Mouse (Mus musculus) heart, embryonic 15.5 days (tissue): ENCODE results near the gene Setd4. TPM values are rescaled to one million over a fixed set of nuclear protein-coding genes. Genes with fewer than 3 reads are reported as not detected.

ENCODE experiments used
- ATAC-seq: fragments of 200-750 bp; cut with Nextera tagmentation; replicated peaks from 2 replicates; pipeline ENCODE4 v1.8.0; 2017; ENCODE audit warnings: low read depth, moderate TSS enrichment; ENCODE audit not compliant: insufficient number of reproducible peaks, insufficient read depth, low FRiP score
- H3K27ac ChIP-seq: fragments of 300-500 bp; sonication (generic); 2 replicates; pipeline ENCODE4 v1.5.1; 2015; ENCODE audit warnings: mild to moderate bottlenecking, inconsistent platforms
- H3K27me3 ChIP-seq: fragments of 300-500 bp; sonication (generic); 2 replicates; pipeline ENCODE4 v1.6.1; 2015; ENCODE audit warnings: inconsistent platforms
- H3K36me3 ChIP-seq: fragments of 300-500 bp; sonication (generic); 2 replicates; pipeline ENCODE4 v1.6.1; 2015; ENCODE audit warnings: mild to moderate bottlenecking, inconsistent platforms
- H3K4me1 ChIP-seq: fragments of 300-500 bp; sonication (generic); replicated peaks from 2 replicates; pipeline ENCODE4 v1.6.1; 2015; ENCODE audit warnings: inconsistent platforms
- H3K4me2 ChIP-seq: fragments of 300-500 bp; sonication (generic); 2 replicates; pipeline ENCODE4 v1.6.1; 2015; ENCODE audit warnings: inconsistent platforms, mild to moderate bottlenecking, moderate library complexity
- H3K4me3 ChIP-seq: fragments of 300-500 bp; sonication (generic); 2 replicates; pipeline ENCODE4 v1.5.1; 2015; ENCODE audit warnings: mild to moderate bottlenecking, inconsistent platforms
- H3K9ac ChIP-seq: fragments of 300-500 bp; sonication (generic); 2 replicates; pipeline ENCODE4 v1.6.1; 2015; ENCODE audit warnings: mild to moderate bottlenecking, inconsistent platforms
- H3K9me3 ChIP-seq: fragments of 300-500 bp; sonication (generic); replicated peaks from 2 replicates; pipeline ENCODE4 v1.6.1; 2016; ENCODE audit warnings: inconsistent platforms
- WGBS: fragments of 180-500 bp; shearing (Covaris S2); methylation state at CpG from one replicate; pipeline ENCODE4 v1.1.7; 2015; ENCODE audit warnings: mixed read lengths; 5-methylcytosine and 5-hydroxymethylcytosine counted together
- polyA plus RNA-seq: library from polyadenylated mRNA; unstranded; fragments of >200 nt; fragmentation: Nextera tagmentation; extraction: Ambion mirVana; gene quantifications from 2 replicates; pipeline ENCODE4 v1.2.1, GENCODE M21; 2015

The Setd4 gene
- polyA plus RNA-seq, 1 experiment from 2014 or later, result 5.8 TPM

GRCm38 (mm10) chr16:93607669-93608101 lies 3.8 kb upstream of the Setd4 start:
- peak overlapping the region; percentile 76 for H3K27ac ChIP-seq
- no peaks in the 10 kb centered on the region for H3K27me3 ChIP-seq
- H3K4me3 ChIP-seq, result peak overlapping the region; percentile 74
- peak overlapping the region; percentile 96 for H3K4me2 ChIP-seq
- H3K4me1 ChIP-seq, result peaks cover 17% of the 10 kb centered on the region
- WGBS, result 0% methylated on average over 32 of the region's 32 CpGs
- no peaks in the 10 kb centered on the region for H3K9me3 ChIP-seq
- ATAC-seq, result peak; percentile 54; the same call in 1 of the 2 replicates
- H3K9ac ChIP-seq, result peak overlapping the region; percentile 82
- peaks cover 7% of the 10 kb centered on the region; the same call in 1 of the 2 replicates for H3K36me3 ChIP-seq

GRCm38 (mm10) chr16:93606146-93606545 lies 2.3 kb upstream of the Setd4 start:
- Histone ChIP-seq H3K4me3 (no peak overlapping the region), H3K9me3 (no peaks in the 10 kb centered on the region), H3K9ac (no peak overlapping the region), H3K27me3 (no peaks in the 10 kb centered on the region), H3K27ac (no peak overlapping the region), H3K4me2 (no peak overlapping the region), H3K36me3 (peaks cover 2% of the 10 kb centered on the region; the same call in 1 of the 2 replicates), H3K4me1 (peaks cover 17% of the 10 kb centered on the region)
- WGBS, result 88% methylated on average over 7 of the region's 7 CpGs
- ATAC-seq, result no peak

DNA sequence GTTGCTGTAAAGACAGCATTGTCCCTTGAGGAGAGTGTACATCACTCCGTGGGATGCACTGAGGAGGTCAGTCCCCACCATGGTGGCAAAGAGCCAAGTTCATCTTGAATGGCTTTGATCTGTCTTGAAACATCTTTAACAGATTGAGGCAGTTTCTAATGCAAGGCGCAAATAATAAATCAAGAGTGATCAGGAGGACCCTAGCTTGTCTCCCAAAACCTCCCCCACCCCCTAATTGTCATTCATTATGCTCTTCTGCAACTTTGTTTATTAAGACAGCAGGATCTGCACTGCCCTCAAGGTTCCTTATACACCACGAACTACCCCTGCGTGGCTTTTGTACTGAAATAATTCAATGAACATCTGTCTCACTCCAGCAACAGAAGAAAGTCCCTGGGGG lies 1.7 kb upstream of the Setd4 start, which contains the start of gene Cbr1:
Gene Cbr1 (plus strand): TSS at position 301 of the 400 bp plus-strand sequence.
- H3K4me1 ChIP-seq, result peaks cover 17% of the 10 kb centered on the region
- ATAC-seq, result no peak
- H3K4me2 ChIP-seq, result peak within 1 kb of the TSS; percentile 92
- H3K9me3 ChIP-seq, result no peaks in the 10 kb centered on the region
- 0 out of 2 replicates have a peak within 1 kb of the TSS, but pooled peaks have one; percentile 56 for H3K9ac ChIP-seq
- no peak within 1 kb of the TSS for H3K27ac ChIP-seq
- WGBS, result 72% methylated on average over 4 of the region's 4 CpGs
- no peaks in the 10 kb centered on the region for H3K27me3 ChIP-seq
- H3K36me3 ChIP-seq, result no peaks in the 10 kb centered on the region
- peak within 1 kb of the TSS; percentile 63 for H3K4me3 ChIP-seq

GRCm38 (mm10) chr16:93604481-93604969 lies 662 bp upstream of the Setd4 start:
- 4% methylated on average over 16 of the region's 16 CpGs for WGBS
- Histone ChIP-seq H3K36me3 (no peaks in the 10 kb centered on the region), H3K4me3 (peak overlapping the region; percentile 63), H3K9me3 (no peaks in the 10 kb centered on the region), H3K9ac (peak overlapping the region; percentile 56), H3K27me3 (no peaks in the 10 kb centered on the region), H3K4me2 (peak overlapping the region; percentile 92), H3K27ac (peak overlapping the region; percentile 89), H3K4me1 (peaks cover 17% of the 10 kb centered on the region)
- no peak for ATAC-seq

DNA sequence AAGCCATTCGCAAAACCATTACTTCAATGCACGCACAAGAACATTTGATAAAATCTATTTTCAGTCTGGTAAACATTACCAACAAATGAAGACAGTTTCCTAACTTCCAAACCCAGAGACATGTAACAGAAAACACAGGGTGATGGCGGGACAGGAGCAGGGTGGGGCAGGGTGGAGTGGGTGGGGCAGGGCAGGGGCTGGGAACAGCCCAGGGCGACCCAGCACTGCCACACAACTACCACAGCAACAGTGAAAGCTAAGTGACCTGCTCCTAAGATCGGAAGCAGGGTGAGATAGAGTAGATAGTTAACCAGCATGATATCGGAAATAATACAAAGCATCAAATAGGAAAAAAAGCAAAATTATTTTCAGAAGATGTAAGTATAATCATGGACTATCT lies 4.4 kb downstream of the Setd4 start:
- Histone ChIP-seq H3K4me3 (no peak overlapping the region), H3K9me3 (no peaks in the 10 kb centered on the region), H3K9ac (no peak overlapping the region), H3K4me1 (peaks cover 5% of the 10 kb centered on the region), H3K27ac (no peak overlapping the region), H3K27me3 (no peaks in the 10 kb centered on the region), H3K36me3 (peaks cover 5% of the 10 kb centered on the region; the same call in 1 of the 2 replicates), H3K4me2 (no peak overlapping the region)
- WGBS, result 86% methylated on average over 6 of the region's 6 CpGs
- ATAC-seq, result no peak

- Histone ChIP-seq H3K36me3 (peaks cover 5% of the 10 kb centered on the region; the same call in 1 of the 2 replicates), H3K27me3 (no peaks in the 10 kb centered on the region), H3K9ac (no peak overlapping the region), H3K4me1 (no peaks in the 10 kb centered on the region), H3K9me3 (no peaks in the 10 kb centered on the region), H3K4me2 (no peak overlapping the region), H3K4me3 (no peak overlapping the region), H3K27ac (no peak overlapping the region)
- 91% methylated on average over 9 of the region's 9 CpGs for WGBS
- ATAC-seq, result no peak
Observed at GRCm38 (mm10) chr16:93597551-93597950, 6.3 kb downstream of the Setd4 start.

DNA sequence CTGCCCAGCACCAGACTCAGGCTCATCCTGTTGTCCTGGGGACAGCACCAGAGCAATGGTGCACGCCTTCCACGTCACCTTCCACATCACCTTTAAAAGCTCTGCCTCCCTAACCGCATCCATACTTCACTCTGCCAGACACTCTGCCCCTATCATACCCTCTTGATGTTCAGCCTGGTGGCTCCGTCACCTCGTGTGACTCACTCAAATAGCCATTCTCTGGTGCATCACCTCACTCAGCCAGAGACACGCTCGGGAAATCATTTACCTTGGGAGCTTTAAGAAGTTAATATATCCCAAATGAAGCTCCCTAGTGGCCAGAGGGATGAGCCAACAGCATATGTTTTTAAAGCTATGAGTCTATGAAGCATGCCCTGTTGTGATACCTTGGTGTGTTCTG lies 7.1 kb downstream of the Setd4 start:
- H3K4me2 ChIP-seq, result no peak overlapping the region
- H3K9ac ChIP-seq, result no peak overlapping the region
- no peak for ATAC-seq
- 89% methylated on average over 7 of the region's 7 CpGs for WGBS
- no peaks in the 10 kb centered on the region for H3K4me1 ChIP-seq
- H3K4me3 ChIP-seq, result no peak overlapping the region
- H3K9me3 ChIP-seq, result no peaks in the 10 kb centered on the region
- no peak overlapping the region for H3K27ac ChIP-seq
- H3K27me3 ChIP-seq, result no peaks in the 10 kb centered on the region
- peaks cover 5% of the 10 kb centered on the region; the same call in 1 of the 2 replicates for H3K36me3 ChIP-seq

DNA sequence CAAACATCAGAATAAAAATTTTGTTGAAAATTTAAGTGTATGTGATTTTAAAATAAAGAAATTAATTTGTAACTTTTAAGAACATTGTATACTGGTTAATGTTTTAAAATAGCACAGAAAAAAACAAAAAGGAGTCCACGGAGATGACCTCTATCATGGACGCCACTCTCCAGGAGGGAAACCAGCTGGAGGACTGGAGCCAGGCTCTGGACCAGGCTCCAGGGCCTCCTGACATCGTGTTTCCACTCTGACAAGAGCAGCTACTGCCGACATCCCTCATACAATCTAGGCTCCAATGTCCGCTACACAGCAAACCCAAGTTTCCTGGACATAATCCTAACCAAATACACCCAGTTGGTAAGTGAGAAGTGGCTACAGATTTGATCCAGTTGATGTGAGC lies 8.1 kb downstream of the Setd4 start:
- ATAC-seq, result no peak
- 74% methylated on average over 5 of the region's 5 CpGs for WGBS

GRCm38 (mm10) chr16:93594448-93594847 lies 9.4 kb downstream of the Setd4 start:
- WGBS, result 94% methylated on average over 10 of the region's 10 CpGs
- H3K27ac ChIP-seq, result no peak overlapping the region
- no peak overlapping the region for H3K4me2 ChIP-seq
- peaks cover 14% of the 10 kb centered on the region; the same call in 1 of the 2 replicates for H3K36me3 ChIP-seq
- H3K9me3 ChIP-seq, result no peaks in the 10 kb centered on the region
- no peak overlapping the region for H3K9ac ChIP-seq
- H3K27me3 ChIP-seq, result no peaks in the 10 kb centered on the region
- H3K4me3 ChIP-seq, result no peak overlapping the region
- H3K4me1 ChIP-seq, result no peaks in the 10 kb centered on the region
- ATAC-seq, result no peak

More for the DNA sequence above, 8.1 kb downstream of the Setd4 start:
- Histone ChIP-seq H3K4me1 (no peaks in the 10 kb centered on the region), H3K4me3 (no peak overlapping the region), H3K4me2 (no peak overlapping the region), H3K27ac (no peak overlapping the region), H3K36me3 (peaks cover 8% of the 10 kb centered on the region; the same call in 1 of the 2 replicates), H3K9me3 (no peaks in the 10 kb centered on the region), H3K9ac (no peak overlapping the region), H3K27me3 (no peaks in the 10 kb centered on the region)

GRCm38 (mm10) chr16:93593406-93593805 lies 10.5 kb downstream of the Setd4 start:
- Histone ChIP-seq H3K4me2 (no peak overlapping the region), H3K4me1 (no peaks in the 10 kb centered on the region), H3K27me3 (no peaks in the 10 kb centered on the region), H3K36me3 (peaks cover 16% of the 10 kb centered on the region; the same call in 1 of the 2 replicates), H3K27ac (no peak overlapping the region), H3K4me3 (no peak overlapping the region), H3K9me3 (no peaks in the 10 kb centered on the region), H3K9ac (no peak overlapping the region)
- WGBS, result 87% methylated on average over 8 of the region's 8 CpGs
- no peak for ATAC-seq

GRCm38 (mm10) chr16:93592711-93593110 lies 11.2 kb downstream of the Setd4 start:
- Histone ChIP-seq H3K9me3 (no peaks in the 10 kb centered on the region), H3K36me3 (peaks cover 11% of the 10 kb centered on the region; the same call in 1 of the 2 replicates), H3K9ac (no peak overlapping the region), H3K27ac (no peak overlapping the region), H3K4me1 (peaks cover 4% of the 10 kb centered on the region), H3K27me3 (no peaks in the 10 kb centered on the region), H3K4me3 (no peak overlapping the region), H3K4me2 (no peak overlapping the region)
- WGBS, result 93% methylated on average over 3 of the region's 3 CpGs
- no peak for ATAC-seq
